In the genomic region with DNA sequence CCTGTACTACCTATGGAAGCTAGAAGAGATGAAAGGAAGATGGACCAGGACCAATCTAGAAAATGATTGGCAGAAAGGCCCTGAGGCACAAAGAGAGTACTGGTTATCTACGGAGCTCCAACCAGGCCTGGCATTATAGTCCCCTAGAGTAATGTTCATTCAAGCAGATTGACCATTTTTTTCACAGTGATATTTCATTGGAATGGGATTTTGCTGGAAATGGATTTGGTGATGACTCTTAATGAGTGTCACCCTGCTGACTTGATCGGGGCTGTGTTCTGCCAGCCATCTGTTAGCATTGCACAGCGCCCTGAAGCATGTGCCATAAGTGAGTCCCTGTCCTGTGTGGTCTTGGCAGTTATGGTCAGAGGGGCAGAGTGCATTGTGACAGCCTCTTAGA, we compare ENCODE assay signal across 13 mouse cellular contexts.
DNase-seq lines count a peak whose midpoint lies in the region; ATAC-seq and TF ChIP-seq lines count a peak whose summit lies in the region.
"Had no signal": no experiment of that assay in that cellular context is flagged by ENCODE, and none has a peak within 500 bp of the region (broad histone marks: within the 10 kb centered on the region; RNA-seq: fewer than 3 reads in every experiment).

No protein-coding gene starts in this region.

- ATAC-seq in midbrain, embryonic 13.5 days: peak; percentile 60; the same call in 1 of the 2 replicates
- ATAC-seq in midbrain, embryonic 11.5 days (ENCODE audit: low FRiP score): no peak
- ATAC-seq in forebrain, postnatal 0 days: peak; percentile 79
- ATAC-seq in neural tube, embryonic 14.5 days (ENCODE audit: low read depth): peak; percentile 84
- ATAC-seq: intestine, embryonic 15.5 days; liver, embryonic 12.5 days; lung, postnatal 0 days; Patski had no signal

- 73% methylated on average over 3 of the region's 3 CpGs for WGBS in midbrain, embryonic 13.5 days
- 87% methylated on average over 3 of the region's 3 CpGs for WGBS in midbrain, embryonic 11.5 days
- 42% methylated on average over 3 of the region's 3 CpGs for WGBS in forebrain, postnatal 0 days
- 38% methylated on average over 3 of the region's 3 CpGs for WGBS in neural tube, embryonic 14.5 days

- H3K9ac ChIP-seq in midbrain, embryonic 13.5 days (replicated peaks): no peak overlapping the region
- no peak overlapping the region for H3K9ac ChIP-seq in midbrain, embryonic 11.5 days (ENCODE audit: low read length)
- no peak overlapping the region for H3K9ac ChIP-seq in forebrain, postnatal 0 days
- no peak overlapping the region for H3K9ac ChIP-seq in neural tube, embryonic 14.5 days (replicated peaks; ENCODE audit: low read depth, low read length)
- H3K9ac ChIP-seq: embryonic facial prominence, embryonic 12.5 days; intestine, embryonic 15.5 days; liver, embryonic 12.5 days had no signal

- H3K27ac ChIP-seq in midbrain, embryonic 13.5 days: no peak overlapping the region
- no peak overlapping the region for H3K27ac ChIP-seq in midbrain, embryonic 11.5 days (ENCODE audit: low read depth, low read length)
- H3K27ac ChIP-seq in forebrain, postnatal 0 days (ENCODE audit: low read depth, low read length): peak overlapping the region; percentile 52
- H3K27ac ChIP-seq in neural tube, embryonic 14.5 days (ENCODE audit: low read depth, low read length): no peak overlapping the region
- H3K27ac ChIP-seq: embryonic facial prominence, embryonic 12.5 days; intestine, embryonic 15.5 days; liver, embryonic 12.5 days had no signal

- H3K4me2 ChIP-seq in midbrain, embryonic 13.5 days (replicated peaks): no peak overlapping the region
- no peak overlapping the region for H3K4me2 ChIP-seq in midbrain, embryonic 11.5 days
- no peak overlapping the region for H3K4me2 ChIP-seq in forebrain, postnatal 0 days (ENCODE audit: low read depth)
- H3K4me2 ChIP-seq in neural tube, embryonic 14.5 days (ENCODE audit: low read depth, low read length): no peak overlapping the region
- H3K4me2 ChIP-seq: embryonic facial prominence, embryonic 12.5 days; intestine, embryonic 15.5 days; liver, embryonic 12.5 days had no signal

- no peaks in the 10 kb centered on the region for H3K9me3 ChIP-seq in midbrain, embryonic 13.5 days
- H3K9me3 ChIP-seq in midbrain, embryonic 11.5 days (ENCODE audit: control insufficient read depth, low read length): no peaks in the 10 kb centered on the region
- no peaks in the 10 kb centered on the region for H3K9me3 ChIP-seq in forebrain, postnatal 0 days (ENCODE audit: low read length)
- H3K9me3 ChIP-seq in neural tube, embryonic 14.5 days (ENCODE audit: control insufficient read depth, low read length): no peaks in the 10 kb centered on the region
- H3K9me3 ChIP-seq: embryonic facial prominence, embryonic 12.5 days; intestine, embryonic 15.5 days; liver, embryonic 12.5 days had no signal

- H3K27me3 ChIP-seq in midbrain, embryonic 13.5 days: no peaks in the 10 kb centered on the region
- H3K27me3 ChIP-seq in midbrain, embryonic 11.5 days (ENCODE audit: control insufficient read depth, insufficient read depth, low read length): no peaks in the 10 kb centered on the region
- H3K27me3 ChIP-seq in forebrain, postnatal 0 days (ENCODE audit: insufficient read depth, low read length): no peaks in the 10 kb centered on the region
- H3K27me3 ChIP-seq in neural tube, embryonic 14.5 days (ENCODE audit: control insufficient read depth, insufficient read depth, low read length): no peaks in the 10 kb centered on the region
- H3K27me3 ChIP-seq: embryonic facial prominence, embryonic 12.5 days; intestine, embryonic 15.5 days; liver, embryonic 12.5 days; Patski had no signal

- H3K36me3 ChIP-seq in midbrain, embryonic 13.5 days: no peaks in the 10 kb centered on the region
- H3K36me3 ChIP-seq in midbrain, embryonic 11.5 days (ENCODE audit: control insufficient read depth, insufficient read depth, low read length): no peaks in the 10 kb centered on the region
- H3K36me3 ChIP-seq in forebrain, postnatal 0 days (ENCODE audit: insufficient read depth): no peaks in the 10 kb centered on the region
- no peaks in the 10 kb centered on the region for H3K36me3 ChIP-seq in neural tube, embryonic 14.5 days (ENCODE audit: control insufficient read depth, insufficient read depth, low read length)
- H3K36me3 ChIP-seq: embryonic facial prominence, embryonic 12.5 days; intestine, embryonic 15.5 days; liver, embryonic 12.5 days had no signal

- no peak for TF ChIP-seq CTCF in forebrain, postnatal 0 days (IDR thresholded peaks at IDR 0.05; ENCODE audit: low read depth)

- no peak overlapping the region for H3K4me3 ChIP-seq in midbrain, embryonic 13.5 days (replicated peaks)
- H3K4me3 ChIP-seq in midbrain, embryonic 11.5 days (ENCODE audit: low read depth, low read length): no peak overlapping the region
- H3K4me3 ChIP-seq in forebrain, postnatal 0 days (ENCODE audit: low read depth, low read length): no peak overlapping the region
- H3K4me3 ChIP-seq in neural tube, embryonic 14.5 days (ENCODE audit: low read depth, low read length): no peak overlapping the region
- H3K4me3 ChIP-seq: embryonic facial prominence, embryonic 12.5 days; intestine, embryonic 15.5 days; liver, embryonic 12.5 days had no signal

- no peaks in the 10 kb centered on the region for H3K4me1 ChIP-seq in midbrain, embryonic 13.5 days (replicated peaks)
- no peaks in the 10 kb centered on the region for H3K4me1 ChIP-seq in midbrain, embryonic 11.5 days (ENCODE audit: control insufficient read depth, insufficient read depth, low read length)
- peaks cover 4% of the 10 kb centered on the region; the same call in 1 of the 2 replicates for H3K4me1 ChIP-seq in forebrain, postnatal 0 days (ENCODE audit: insufficient read depth)
- H3K4me1 ChIP-seq in neural tube, embryonic 14.5 days (ENCODE audit: control insufficient read depth, insufficient read depth, low read length): no peaks in the 10 kb centered on the region
- H3K4me1 ChIP-seq: embryonic facial prominence, embryonic 12.5 days; intestine, embryonic 15.5 days; liver, embryonic 12.5 days had no signal

- DNase-seq in midbrain, embryonic 11.5 days (ENCODE audit: low spot score, missing footprints): no peak
- DNase-seq in cerebellum, adult 8-10 months: peak; percentile 75
- peak; percentile 35 for DNase-seq in forebrain, postnatal 0 days
- no peak for DNase-seq in right cerebral cortex, adult 18-20 months
- no peak for DNase-seq in right cerebral cortex, postnatal 4 days
- DNase-seq: kidney, postnatal 4 days had no signal

Comparison
In these comparisons a context has a peak if more than half of its experiments do, and no peak if none do; other contexts are left out.
1. DNase-seq: peak in cerebellum, adult 8-10 months (single experiment) and forebrain, postnatal 0 days (single experiment); none in midbrain, embryonic 11.5 days (single experiment), right cerebral cortex, adult 18-20 months (single experiment) and right cerebral cortex, postnatal 4 days (single experiment).